Mouse (Mus musculus) liver, embryonic 14.5 days (tissue): ENCODE measurements around the gene Klc2.

Experiments used
- CTCF ChIP-seq: IDR thresholded peaks from 2 replicates; pipeline ENCODE4 v1.5.1; 2016; ENCODE audit warnings: antibody characterized with exemption, low read depth, control low read depth
- EP300 ChIP-seq: IDR thresholded peaks from 2 replicates; pipeline ENCODE4 v1.6.1; 2016; ENCODE audit warnings: antibody characterized with exemption, low read depth

DNA sequence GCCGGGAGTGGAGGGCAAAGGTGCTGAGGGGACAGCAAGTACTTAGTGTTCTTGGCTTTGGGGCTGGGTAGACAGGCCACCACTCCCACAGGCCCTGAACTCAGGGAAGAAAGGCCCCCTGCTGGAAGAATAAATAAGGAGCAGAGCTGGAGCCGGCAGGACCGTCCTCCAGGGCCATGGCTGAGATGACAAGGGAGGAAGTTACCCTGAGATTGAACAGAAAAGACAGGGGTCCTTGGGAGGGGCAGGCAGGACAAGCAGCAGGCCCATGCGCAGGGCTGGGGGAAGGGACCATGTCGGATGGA lies 10.1 kb downstream of the Klc2 start:
- TF ChIP-seq CTCF (peak; percentile 67), EP300 (no peak)
